In the genomic region with DNA sequence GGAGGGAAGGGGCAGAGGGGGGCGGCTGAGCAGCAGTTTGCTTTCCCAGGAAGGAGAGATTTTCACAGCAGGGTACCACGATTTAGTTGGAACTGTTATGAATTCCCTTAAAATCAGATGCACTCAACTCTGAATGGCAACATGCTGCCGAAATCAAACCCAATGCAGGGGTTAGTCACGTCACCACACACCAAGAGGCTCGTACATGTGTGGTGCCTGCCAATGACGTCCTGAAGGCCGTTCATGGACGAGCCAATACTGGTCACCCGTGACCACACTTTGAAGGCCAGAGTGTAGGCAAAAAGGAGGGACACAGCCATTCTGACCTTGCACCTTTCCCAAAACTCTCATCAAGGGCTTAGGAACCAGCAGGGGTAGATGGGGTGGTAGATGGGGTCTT, we compare ENCODE assay signal across 32 mouse cellular contexts. TPM values are rescaled to one million over a fixed set of nuclear protein-coding genes. Genes with fewer than 3 reads are reported as not detected.
"Had no signal": no experiment of that assay in that cellular context is flagged by ENCODE, and none has a peak within 500 bp of the region (broad histone marks: within the 10 kb centered on the region; RNA-seq: fewer than 3 reads in every experiment).

No protein-coding gene starts in this region.

- H3K4me1 ChIP-seq: limb, embryonic 12.5 days; limb, embryonic 15.5 days; liver, embryonic 12.5 days; liver, embryonic 13.5 days; liver, embryonic 15.5 days; lung, embryonic 15.5 days; midbrain, embryonic 12.5 days; midbrain, embryonic 13.5 days; midbrain, embryonic 15.5 days; neural tube, embryonic 12.5 days had no signal

- H3K36me3 ChIP-seq: limb, embryonic 10.5 days; limb, embryonic 12.5 days; limb, embryonic 13.5 days; limb, embryonic 15.5 days; liver, embryonic 12.5 days; liver, embryonic 13.5 days; liver, embryonic 15.5 days; lung, embryonic 15.5 days; midbrain, embryonic 12.5 days; midbrain, embryonic 13.5 days; midbrain, embryonic 15.5 days; neural tube, embryonic 12.5 days had no signal

- H3K4me2 ChIP-seq: limb, embryonic 12.5 days; limb, embryonic 13.5 days; limb, embryonic 15.5 days; liver, embryonic 11.5 days; liver, embryonic 12.5 days; liver, embryonic 13.5 days; liver, embryonic 15.5 days; lung, embryonic 14.5 days; lung, embryonic 15.5 days; midbrain, embryonic 12.5 days; midbrain, embryonic 13.5 days; midbrain, embryonic 15.5 days; neural tube, embryonic 12.5 days had no signal

- H3K27me3 ChIP-seq: limb, embryonic 15.5 days; liver, embryonic 12.5 days; liver, embryonic 13.5 days; liver, embryonic 15.5 days; lung, embryonic 15.5 days; midbrain, embryonic 13.5 days; midbrain, embryonic 15.5 days; neural tube, embryonic 12.5 days had no signal

- DNase-seq: left cerebral cortex, postnatal 4 days; liver; liver, embryonic 13.5 days; liver, postnatal 0 days; lung, adult 18-20 months; lung, adult 2 months; lung, embryonic 14.5 days; lung, postnatal 10 days; lung, postnatal 14 days; lung, postnatal 36 days; lung, postnatal 4 days; midbrain, embryonic 14.5 days had no signal

- H3K9ac ChIP-seq: limb, embryonic 12.5 days; limb, embryonic 13.5 days; limb, embryonic 15.5 days; liver, embryonic 12.5 days; liver, embryonic 13.5 days; liver, embryonic 14.5 days; liver, embryonic 15.5 days; liver, postnatal 0 days; lung, embryonic 14.5 days; lung, embryonic 15.5 days; midbrain, embryonic 12.5 days; midbrain, embryonic 13.5 days; midbrain, embryonic 15.5 days; neural tube, embryonic 12.5 days had no signal

- H3K9me3 ChIP-seq: limb, embryonic 10.5 days; limb, embryonic 12.5 days; limb, embryonic 13.5 days; limb, embryonic 15.5 days; liver, embryonic 12.5 days; liver, embryonic 13.5 days; liver, embryonic 15.5 days; lung, embryonic 15.5 days; midbrain, embryonic 12.5 days; midbrain, embryonic 13.5 days; midbrain, embryonic 15.5 days; neural tube, embryonic 12.5 days had no signal

- H3K4me3 ChIP-seq: limb, embryonic 10.5 days; limb, embryonic 12.5 days; limb, embryonic 13.5 days; limb, embryonic 15.5 days; liver, embryonic 12.5 days; liver, embryonic 13.5 days; liver, embryonic 15.5 days; lung, embryonic 15.5 days; megakaryocyte, embryonic 14.5 days; midbrain, embryonic 12.5 days; midbrain, embryonic 13.5 days; midbrain, embryonic 15.5 days; myocyte; neural tube, embryonic 12.5 days had no signal

- ATAC-seq: liver, embryonic 12.5 days; liver, postnatal 0 days; lung, postnatal 0 days; midbrain, embryonic 13.5 days; midbrain, embryonic 15.5 days; midbrain, embryonic 16.5 days had no signal

- H3K27ac ChIP-seq: limb, embryonic 10.5 days; limb, embryonic 12.5 days; limb, embryonic 13.5 days; limb, embryonic 15.5 days; liver, embryonic 12.5 days; liver, embryonic 13.5 days; liver, embryonic 14.5 days; liver, embryonic 15.5 days; lung, embryonic 15.5 days; macrophage; midbrain, embryonic 12.5 days; midbrain, embryonic 13.5 days; midbrain, embryonic 15.5 days; neural tube, embryonic 12.5 days had no signal

RNA-seq across cellular contexts. Expression of a gene that starts 35.3 kb away (rescaled TPM):
- total RNA-seq: liver, adult 2 months; megakaryocyte-erythroid progenitor cell, adult 5-6 weeks had no signal
- polyA plus RNA-seq: liver, adult 2 months had no signal
